Mouse (Mus musculus): Measurements from ENCODE around the gene Osbpl5.
A peak's percentile ranks its signal among the peaks of the same experiment; 100 is the strongest.

The Osbpl5 gene

GRCm38 (mm10) chr7:143755357-143756124 is 1.2 kb downstream of the Osbpl5 start:
- no peak for DNase-seq (ENCODE audit: low read depth, low spot score)

- peak; percentile 85 for DNase-seq (ENCODE audit: low read depth, low spot score)
Measured at GRCm38 (mm10) chr7:143753990-143754715, 2.6 kb downstream of the Osbpl5 start.

GRCm38 (mm10) chr7:143752606-143753005 is 4.2 kb downstream of the Osbpl5 start:
- no peak for DNase-seq (ENCODE audit: low read depth, low spot score)

GRCm38 (mm10) chr7:143752056-143752455 is 4.7 kb downstream of the Osbpl5 start:
- DNase-seq (ENCODE audit: low read depth, low spot score): no peak

- DNase-seq (ENCODE audit: low read depth, low spot score): no peak
Measured at GRCm38 (mm10) chr7:143751380-143751779, 5.4 kb downstream of the Osbpl5 start.

- no peak for DNase-seq (ENCODE audit: low read depth, low spot score)
Measured at GRCm38 (mm10) chr7:143749045-143749444, 7.7 kb downstream of the Osbpl5 start.

- DNase-seq (ENCODE audit: low read depth, low spot score): peak; percentile 91
Measured at GRCm38 (mm10) chr7:143748041-143748868, 8.5 kb downstream of the Osbpl5 start.

GRCm38 (mm10) chr7:143740653-143741052 is 16.1 kb downstream of the Osbpl5 start:
- no peak for DNase-seq (ENCODE audit: low read depth, low spot score)

- DNase-seq (ENCODE audit: low read depth, low spot score): peak; percentile 78
Measured at GRCm38 (mm10) chr7:143739511-143740461, 17.0 kb downstream of the Osbpl5 start.

GRCm38 (mm10) chr7:143738601-143739006 is 18.2 kb downstream of the Osbpl5 start:
- DNase-seq (ENCODE audit: low read depth, low spot score): no peak

GRCm38 (mm10) chr7:143738194-143738593 is 18.6 kb downstream of the Osbpl5 start:
- DNase-seq (ENCODE audit: low read depth, low spot score): no peak

- no peak for DNase-seq (ENCODE audit: low read depth, low spot score)
Measured at GRCm38 (mm10) chr7:143733746-143734145, 23.0 kb downstream of the Osbpl5 start.

- no peak for DNase-seq (ENCODE audit: low read depth, low spot score)
Measured at GRCm38 (mm10) chr7:143729886-143730285, 26.9 kb downstream of the Osbpl5 start.

GRCm38 (mm10) chr7:143726396-143726795 is 30.4 kb downstream of the Osbpl5 start:
- no peak for DNase-seq (ENCODE audit: low read depth, low spot score)

GRCm38 (mm10) chr7:143723841-143724240 is 32.9 kb downstream of the Osbpl5 start:
- no peak for DNase-seq (ENCODE audit: low read depth, low spot score)

GRCm38 (mm10) chr7:143722646-143723045 is 34.1 kb downstream of the Osbpl5 start:
- no peak for DNase-seq (ENCODE audit: low read depth, low spot score)

GRCm38 (mm10) chr7:143717811-143718210 is 39.0 kb downstream of the Osbpl5 start:
- no peak for DNase-seq (ENCODE audit: low read depth, low spot score)

GRCm38 (mm10) chr7:143713421-143713820 is 43.4 kb downstream of the Osbpl5 start:
- peak; percentile 33 for DNase-seq (ENCODE audit: low read depth, low spot score)

GRCm38 (mm10) chr7:143712771-143713348 is 43.9 kb downstream of the Osbpl5 start:
- DNase-seq (ENCODE audit: low read depth, low spot score): peak; percentile 74

- no peak for DNase-seq (ENCODE audit: low read depth, low spot score)
Measured at GRCm38 (mm10) chr7:143712023-143712422, 44.8 kb downstream of the Osbpl5 start.
